21 mouse cellular contexts compared by ENCODE assay signal in the genomic region with DNA sequence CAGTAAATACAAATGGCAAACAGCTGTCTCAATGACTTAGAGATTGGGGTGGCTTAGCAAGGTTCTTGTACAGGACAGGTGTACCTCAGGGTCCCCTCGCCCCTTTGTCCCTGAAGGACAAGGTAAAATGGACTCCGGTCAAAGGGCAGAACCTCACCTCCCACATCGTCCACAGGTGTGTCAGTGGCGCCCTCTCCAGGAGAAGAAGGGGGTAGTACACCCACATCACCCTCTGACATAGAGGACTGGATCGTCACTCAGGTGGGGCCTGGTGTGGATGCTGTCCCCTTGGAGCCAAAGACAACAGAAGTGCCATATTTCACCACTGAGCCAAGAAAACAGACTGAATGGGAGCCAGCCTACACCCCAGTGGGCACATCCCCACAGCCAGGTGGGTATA. TPM values are rescaled to one million over a fixed set of nuclear protein-coding genes. Genes with fewer than 3 reads are reported as not detected.
A peak's percentile ranks its signal among the peaks of the same experiment; 100 is the strongest.
DNase-seq lines count a peak whose midpoint lies in the region; ATAC-seq and TF ChIP-seq lines count a peak whose summit lies in the region.
"Had no signal": no experiment of that assay in that cellular context is flagged by ENCODE, and none has a peak within 500 bp of the region (broad histone marks: within the 10 kb centered on the region; RNA-seq: fewer than 3 reads in every experiment).

No protein-coding gene starts in this region.

- H3K27ac ChIP-seq in heart, embryonic 11.5 days (ENCODE audit: low read depth, low read length) = no peak overlapping the region
- no peak overlapping the region for H3K27ac ChIP-seq in stomach, postnatal 0 days (replicated peaks)
- H3K27ac ChIP-seq: embryonic facial prominence, embryonic 12.5 days; forebrain, embryonic 15.5 days; hindbrain, embryonic 14.5 days; intestine, embryonic 15.5 days had no signal

- ATAC-seq in heart, embryonic 11.5 days (replicated peaks; ENCODE audit: insufficient number of reproducible peaks, low FRiP score, low TSS enrichment) = 0 out of 2 replicates have a peak, but pooled peaks have one; percentile 10
- no peak for ATAC-seq in stomach, postnatal 0 days (ENCODE audit: low FRiP score, low TSS enrichment)
- ATAC-seq: forebrain, embryonic 15.5 days; intestine, embryonic 15.5 days; Patski had no signal

- H3K4me2 ChIP-seq in heart, embryonic 11.5 days = no peak overlapping the region
- no peak overlapping the region for H3K4me2 ChIP-seq in stomach, postnatal 0 days (replicated peaks; ENCODE audit: low read depth)
- H3K4me2 ChIP-seq: embryonic facial prominence, embryonic 12.5 days; forebrain, embryonic 15.5 days; hindbrain, embryonic 14.5 days; intestine, embryonic 15.5 days had no signal

- no peaks in the 10 kb centered on the region for H3K36me3 ChIP-seq in heart, embryonic 11.5 days (ENCODE audit: control insufficient read depth, insufficient read depth, low read length)
- no peaks in the 10 kb centered on the region for H3K36me3 ChIP-seq in stomach, postnatal 0 days (ENCODE audit: control insufficient read depth, insufficient read depth, low read length)
- H3K36me3 ChIP-seq: embryonic facial prominence, embryonic 12.5 days; forebrain, embryonic 15.5 days; intestine, embryonic 15.5 days had no signal

- peak; percentile 20; the same call in 1 of the 2 replicates for TF ChIP-seq CTCF in stomach, postnatal 0 days (IDR thresholded peaks at IDR 0.05; ENCODE audit: low read depth)

- no peaks in the 10 kb centered on the region for H3K27me3 ChIP-seq in heart, embryonic 11.5 days (ENCODE audit: control insufficient read depth, insufficient read depth, low read length)
- H3K27me3 ChIP-seq in stomach, postnatal 0 days (ENCODE audit: control insufficient read depth, insufficient read depth, low read length) = no peaks in the 10 kb centered on the region
- H3K27me3 ChIP-seq: embryonic facial prominence, embryonic 12.5 days; forebrain, embryonic 15.5 days; intestine, embryonic 15.5 days had no signal

- no peak for DNase-seq in heart, postnatal 36 days
- peak; percentile 4 for DNase-seq in A20 (ENCODE audit: low read depth, low spot score)
- DNase-seq in ES-CJ7 (ENCODE audit: low read depth, low spot score) = peak; percentile 19
- no peak for DNase-seq in stomach, postnatal 0 days (ENCODE audit: low spot score)
- no peak for DNase-seq in urinary bladder, postnatal 4 days (ENCODE audit: low spot score in 2 of 2)
- DNase-seq in right cerebral cortex, adult 18-20 months = no peak
- DNase-seq: adrenal gland, adult 2 months; adrenal gland, postnatal 25 days; cerebellum, adult 11 months; cerebellum, adult 8-10 months; cerebellum, postnatal 25 days; gastrocnemius, postnatal 36 days; heart, adult 11 months; heart, postnatal 10 days had no signal

- no peaks in the 10 kb centered on the region for H3K9me3 ChIP-seq in heart, embryonic 11.5 days (replicated peaks; ENCODE audit: control insufficient read depth, low read length)
- no peaks in the 10 kb centered on the region for H3K9me3 ChIP-seq in stomach, postnatal 0 days (ENCODE audit: control insufficient read depth, low read length)
- H3K9me3 ChIP-seq: embryonic facial prominence, embryonic 12.5 days; forebrain, embryonic 15.5 days; intestine, embryonic 15.5 days had no signal

- no peak overlapping the region for H3K9ac ChIP-seq in heart, embryonic 11.5 days (ENCODE audit: low read depth, low read length)
- H3K9ac ChIP-seq in stomach, postnatal 0 days (ENCODE audit: low read length) = no peak overlapping the region
- H3K9ac ChIP-seq: embryonic facial prominence, embryonic 12.5 days; forebrain, embryonic 15.5 days; hindbrain, embryonic 14.5 days; intestine, embryonic 15.5 days had no signal

- WGBS in heart, embryonic 11.5 days (ENCODE audit: insufficient replicate concordance) = 68% methylated on average over 5 of the region's 5 CpGs
- WGBS in stomach, postnatal 0 days = 76% methylated on average over 5 of the region's 5 CpGs

- no peaks in the 10 kb centered on the region for H3K4me1 ChIP-seq in heart, embryonic 11.5 days (ENCODE audit: control insufficient read depth, insufficient read depth, low read length)
- no peaks in the 10 kb centered on the region for H3K4me1 ChIP-seq in stomach, postnatal 0 days (replicated peaks; ENCODE audit: control insufficient read depth, insufficient read depth)
- H3K4me1 ChIP-seq: embryonic facial prominence, embryonic 12.5 days; forebrain, embryonic 15.5 days; intestine, embryonic 15.5 days had no signal

- intact Hi-C loops in heart, postnatal 36 days (cut with DNase I) = no loop called here

- TF ChIP-seq EP300 in stomach, postnatal 0 days (optimal IDR thresholded peaks at IDR 0.05) = no peak

- no peak overlapping the region for H3K4me3 ChIP-seq in heart, embryonic 11.5 days (ENCODE audit: low read depth, low read length)
- no peak overlapping the region for H3K4me3 ChIP-seq in stomach, postnatal 0 days (ENCODE audit: low read depth, low read length)
- H3K4me3 ChIP-seq: embryonic facial prominence, embryonic 12.5 days; forebrain, embryonic 15.5 days; intestine, embryonic 15.5 days had no signal

RNA-seq across cellular contexts. Expression of a gene that starts 34.3 kb away (rescaled TPM):
- polyA plus RNA-seq in heart, embryonic 11.5 days (2014; fragmentation: Nextera tagmentation; extraction: Ambion mirVana) = 1.2 and 1.4 TPM in 2 replicates
- total RNA-seq in heart, postnatal 36 days (2021) = under 1 TPM in 1 of 2 experiments, not detected in 1; 0.33 TPM
- polyA plus RNA-seq in stomach, postnatal 0 days (2015; fragmentation: Nextera tagmentation; extraction: Ambion mirVana) = 0.62 and 0.67 TPM in 2 replicates
- total RNA-seq: hematopoietic stem cell, adult 5-6 weeks had no signal

RNA-seq across cellular contexts. Expression of a gene that starts 43.2 kb away (rescaled TPM):
- polyA plus RNA-seq in heart, embryonic 11.5 days (2014; fragmentation: Nextera tagmentation; extraction: Ambion mirVana) = 0.31 and 0.52 TPM in 2 replicates
- total RNA-seq in heart, postnatal 36 days (2021) = under 1 TPM; 0.14 to 0.19 TPM
- 0.02 TPM in 1 of 2 replicates, not detected in the other for polyA plus RNA-seq in stomach, postnatal 0 days (2015; fragmentation: Nextera tagmentation; extraction: Ambion mirVana)
- total RNA-seq: hematopoietic stem cell, adult 5-6 weeks had no signal
- polyA plus RNA-seq: Patski had no signal

RNA-seq across cellular contexts. Expression of a gene that starts 52.4 kb away (rescaled TPM):
- polyA plus RNA-seq in heart, embryonic 11.5 days (2014; fragmentation: Nextera tagmentation; extraction: Ambion mirVana) = 205 and 243 TPM in 2 replicates
- 100 to 1,000 TPM; 135 to 138 TPM for total RNA-seq in heart, postnatal 36 days (2021)
- 178 TPM in 2 replicates for polyA plus RNA-seq in stomach, postnatal 0 days (2015; fragmentation: Nextera tagmentation; extraction: Ambion mirVana)

Comparison
In these comparisons a context has a peak if more than half of its experiments do, and no peak if none do; other contexts are left out.
1. DNase-seq: peak in A20 (single experiment) and ES-CJ7 (single experiment); none in heart, postnatal 36 days (0 of 2), stomach, postnatal 0 days (single experiment), urinary bladder, postnatal 4 days (0 of 2) and right cerebral cortex, adult 18-20 months (single experiment).